13 mouse cellular contexts compared by ENCODE assay signal in genomic region chr13:32939191-32939590, GRCm38 (mm10). TPM values are rescaled to one million over a fixed set of nuclear protein-coding genes. Genes with fewer than 3 reads are reported as not detected.
"Had no signal": no experiment of that assay in that cellular context is flagged by ENCODE, and none has a peak within 500 bp of the region (broad histone marks: within the 10 kb centered on the region; RNA-seq: fewer than 3 reads in every experiment).

No protein-coding gene starts in this region.

RNA-seq across cellular contexts. Expression of gene Serpinb1c, which starts 41.2 kb away (rescaled TPM):
- total RNA-seq: left cerebral cortex, adult 18-20 months; left cerebral cortex, postnatal 10 days; left cerebral cortex, postnatal 4 days; megakaryocyte progenitor cell, adult 5-6 weeks had no signal
- polyA plus RNA-seq: kidney, embryonic 15.5 days; large intestine, adult 2 months; limb, embryonic 13.5 days; lung, adult 2 months; midbrain, embryonic 13.5 days; midbrain, postnatal 0 days; neural tube, embryonic 11.5 days; small intestine, adult 2 months; stomach, embryonic 16.5 days had no signal
